Mouse (Mus musculus) cerebellum, adult 8-10 months (tissue): ENCODE data around the gene Mpg.
"Not testable (repeated sequence)": the region's sequence is repeated elsewhere in the genome, so short reads cannot be mapped to it uniquely, and the experiment has no call there.

Experiments
- DNase-seq: peaks from one replicate; pipeline ENCODE4 v3.0.0; 2022

Gene Mpg

DNA sequence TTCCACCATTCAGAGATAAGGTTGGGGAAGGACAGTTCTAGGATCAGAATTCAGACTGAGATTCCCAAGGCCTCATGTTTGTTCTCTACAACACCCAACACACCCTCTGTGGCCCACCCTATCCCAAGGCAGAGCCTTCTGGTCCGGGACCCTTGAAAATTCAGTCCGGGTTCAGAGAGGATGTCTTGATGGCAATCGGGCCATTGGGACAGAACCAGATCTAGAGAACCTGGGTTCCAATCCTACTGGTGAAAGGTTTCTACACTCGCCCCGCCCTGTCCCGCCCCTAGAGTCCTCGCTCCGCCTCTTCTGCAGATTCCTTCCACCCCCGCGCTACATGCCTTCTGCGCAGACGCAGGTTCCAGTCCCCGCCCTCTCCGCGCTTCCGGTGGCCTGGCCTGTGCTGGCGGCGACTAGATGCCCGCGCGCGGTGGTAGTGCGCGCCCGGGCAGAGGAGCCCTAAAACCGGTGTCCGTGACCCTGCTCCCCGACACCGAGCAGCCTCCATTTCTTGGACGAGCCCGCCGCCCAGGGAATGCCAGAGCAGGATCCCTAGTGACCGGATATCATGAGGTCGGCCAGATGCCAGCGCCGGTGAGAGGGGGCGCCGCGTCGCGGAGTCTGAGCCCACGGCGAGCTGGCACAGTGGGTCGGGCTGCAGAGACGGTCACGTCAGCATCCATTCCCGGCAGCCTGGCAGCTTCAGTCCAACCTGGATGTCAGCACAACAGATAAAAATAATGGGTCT is at the start of gene Mpg:
TSS of gene Mpg (plus strand) at position 382 of the 748 bp plus-strand sequence.
- DNase-seq = peak; percentile 88

DNA sequence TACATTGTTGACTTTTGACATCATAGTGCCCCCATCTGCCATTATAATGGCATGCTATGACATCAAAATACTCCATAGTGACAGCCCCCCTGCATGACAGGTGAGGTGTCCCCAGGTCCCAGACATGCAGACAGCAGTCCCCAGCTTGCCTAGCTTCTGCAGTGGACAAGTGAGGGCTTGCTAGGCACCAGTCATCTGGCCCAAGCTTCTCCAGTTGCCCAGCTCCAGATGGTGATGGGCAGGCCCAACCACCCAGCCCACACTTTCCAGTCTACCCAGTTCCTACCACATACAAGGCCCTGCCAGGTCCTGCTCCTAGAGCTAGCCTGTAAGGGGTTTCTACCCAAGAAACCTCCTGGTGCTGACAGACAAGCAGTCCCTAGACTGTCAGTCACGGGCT is 47.8 kb upstream of the Mpg start:
- DNase-seq = no peak

DNA sequence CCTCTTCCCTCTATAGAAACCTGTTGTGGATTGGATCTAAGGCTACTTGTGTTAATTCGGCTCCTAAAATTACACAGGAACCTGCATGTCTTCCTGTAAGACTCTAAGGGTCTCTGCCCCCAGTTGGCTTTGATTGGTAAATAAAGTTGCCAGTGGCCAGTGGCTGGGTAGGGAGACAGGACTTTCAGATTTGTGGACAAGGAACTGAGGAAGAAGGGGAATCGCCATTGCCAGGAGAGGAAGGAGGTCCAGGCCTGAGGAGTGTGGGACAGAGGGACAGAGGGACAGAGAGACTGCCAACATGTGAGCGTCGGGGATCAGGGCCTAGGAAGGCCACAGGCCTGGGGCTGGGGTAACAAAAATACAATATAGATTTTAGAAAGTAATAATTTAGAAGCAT is 45.1 kb upstream of the Mpg start:
- DNase-seq = no peak

DNA sequence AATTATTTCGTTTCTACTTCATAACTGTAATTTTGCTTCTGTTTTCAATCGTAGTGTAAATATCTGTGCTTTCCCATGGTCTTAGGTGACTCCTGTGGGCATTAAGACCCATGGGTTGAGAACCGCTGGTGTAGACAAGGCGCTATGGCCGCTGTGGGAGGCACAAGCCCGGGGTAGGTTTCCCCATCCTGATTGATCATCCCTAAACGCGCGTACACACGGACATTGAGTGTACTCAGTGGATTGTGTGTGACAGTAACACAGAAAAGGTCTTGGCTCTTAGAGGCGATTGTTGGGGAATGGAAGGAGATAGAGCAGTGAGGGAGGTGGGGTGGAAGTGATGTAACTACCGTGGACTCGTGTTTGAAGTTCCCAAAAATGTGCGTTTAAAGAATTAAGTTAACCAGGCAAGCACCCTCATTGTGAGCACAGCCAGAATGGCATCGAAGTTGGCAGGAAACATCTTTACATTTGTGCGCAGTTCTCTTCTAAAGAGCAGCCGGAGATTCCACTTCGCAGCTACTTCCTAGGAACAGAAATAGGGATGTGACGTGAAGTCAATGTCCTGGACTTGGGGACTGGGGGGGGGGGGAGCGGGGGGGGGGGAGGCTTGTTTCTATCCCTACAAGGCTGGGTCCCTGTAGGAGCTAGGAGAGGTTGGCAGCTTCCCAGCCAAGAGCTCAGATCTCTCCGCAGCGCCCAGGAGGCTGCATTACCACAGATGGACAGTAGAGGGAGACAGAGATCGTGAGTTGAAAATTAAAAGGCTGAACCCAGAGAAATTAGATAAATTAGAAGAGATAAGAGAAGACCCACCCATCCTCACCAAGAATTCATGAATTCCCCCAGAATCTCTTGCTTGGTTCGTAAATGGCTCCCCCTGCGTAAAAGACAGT is 44.1 kb upstream of the Mpg start:
- peak; percentile 92 for DNase-seq

DNA sequence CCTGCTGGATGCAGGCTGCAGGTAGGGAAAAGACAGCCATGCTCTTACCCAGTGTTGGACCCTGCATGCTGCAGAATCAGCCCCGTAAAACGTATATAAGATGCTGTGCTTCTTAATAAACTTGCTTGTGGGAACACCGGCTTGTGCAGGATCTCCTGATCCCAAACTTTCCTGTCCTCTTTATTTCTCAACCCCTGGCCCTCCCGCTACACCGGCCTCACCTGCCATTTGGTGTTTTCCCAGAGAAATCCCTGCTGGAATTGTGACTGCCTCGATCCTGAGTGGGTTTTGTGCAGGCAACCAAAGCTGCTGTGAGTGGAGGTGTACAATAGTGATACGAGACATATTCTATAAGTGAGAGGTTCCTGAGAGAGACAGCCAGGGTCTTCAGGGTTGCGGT is 41.8 kb upstream of the Mpg start:
- DNase-seq = no peak

DNA sequence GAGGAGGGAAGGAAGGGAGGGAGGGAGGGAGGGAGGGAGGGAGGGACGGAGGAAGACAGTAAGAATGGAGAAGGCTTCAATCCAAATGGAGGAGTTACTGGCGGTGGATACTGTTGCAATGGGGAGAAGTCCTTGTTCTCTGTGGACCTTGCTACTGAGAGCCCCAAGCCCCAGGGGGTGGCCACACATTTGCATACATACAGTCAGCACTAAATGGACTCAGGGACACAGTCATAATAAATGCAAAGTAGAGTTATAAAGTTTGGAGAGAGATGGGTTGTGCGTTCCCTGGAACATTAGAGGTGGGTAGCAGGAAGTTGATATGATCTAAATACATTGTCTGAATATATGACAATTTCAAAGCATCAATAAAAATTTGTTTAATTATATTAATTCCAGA is 40.3 kb upstream of the Mpg start:
- no peak for DNase-seq

DNA sequence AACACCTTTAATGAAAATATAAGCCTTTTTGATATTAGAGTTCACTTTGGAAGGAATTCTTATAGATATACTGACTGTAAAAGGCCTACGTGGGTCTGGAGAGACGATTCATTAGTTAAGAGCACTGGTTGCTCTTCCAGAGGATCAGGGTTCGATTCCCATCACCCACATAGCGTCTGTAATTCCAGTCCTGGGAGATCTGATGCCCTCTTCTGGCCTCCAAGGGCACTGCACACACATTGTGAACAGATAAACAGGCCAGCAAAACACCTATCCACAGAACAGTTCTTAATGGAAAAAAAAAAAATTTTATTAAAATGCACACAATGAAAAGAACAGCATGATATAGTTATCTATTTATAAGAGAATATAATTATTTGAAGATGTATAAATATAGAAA is 39.0 kb upstream of the Mpg start:
- DNase-seq = no peak

DNA sequence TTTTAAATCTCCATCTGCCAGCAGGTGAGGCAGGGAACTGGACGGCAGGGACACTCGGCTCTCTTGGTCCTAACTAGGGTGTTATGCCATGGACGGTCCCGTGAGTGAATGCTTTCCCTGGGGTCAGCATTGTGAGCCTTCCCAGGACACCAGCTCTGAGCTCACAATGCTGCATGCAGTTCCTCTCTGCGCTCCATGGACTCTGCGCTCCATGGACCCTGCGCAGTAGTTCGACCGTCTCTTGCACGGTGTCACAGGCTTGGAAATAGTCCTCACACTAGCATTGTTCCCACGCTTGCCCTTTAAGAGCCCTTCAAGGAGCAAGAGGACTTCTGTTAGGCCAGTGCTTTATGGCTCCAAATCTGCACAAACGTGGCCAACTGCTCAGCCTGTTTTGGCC is 37.4 kb upstream of the Mpg start:
- DNase-seq = no peak

DNA sequence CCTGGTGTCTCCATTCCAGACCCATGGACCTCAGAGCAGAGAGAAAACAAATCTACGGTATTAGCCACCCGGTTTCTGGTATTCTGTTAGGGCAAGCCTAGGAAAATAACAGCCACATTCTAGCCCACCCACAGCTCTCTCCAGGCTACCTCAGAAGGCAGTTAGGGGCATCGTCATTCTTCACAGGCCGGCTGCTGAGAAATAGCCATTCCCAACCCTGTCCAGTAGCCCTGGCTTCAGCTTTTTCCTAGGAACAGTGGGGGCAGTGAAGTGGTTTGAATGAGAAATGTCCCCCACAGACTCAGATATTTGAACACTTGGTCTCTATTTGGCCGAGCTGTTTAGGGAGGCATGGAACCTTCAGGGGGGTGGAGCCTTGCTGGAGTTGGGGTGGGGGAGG is 36.9 kb upstream of the Mpg start:
- no peak for DNase-seq

DNA sequence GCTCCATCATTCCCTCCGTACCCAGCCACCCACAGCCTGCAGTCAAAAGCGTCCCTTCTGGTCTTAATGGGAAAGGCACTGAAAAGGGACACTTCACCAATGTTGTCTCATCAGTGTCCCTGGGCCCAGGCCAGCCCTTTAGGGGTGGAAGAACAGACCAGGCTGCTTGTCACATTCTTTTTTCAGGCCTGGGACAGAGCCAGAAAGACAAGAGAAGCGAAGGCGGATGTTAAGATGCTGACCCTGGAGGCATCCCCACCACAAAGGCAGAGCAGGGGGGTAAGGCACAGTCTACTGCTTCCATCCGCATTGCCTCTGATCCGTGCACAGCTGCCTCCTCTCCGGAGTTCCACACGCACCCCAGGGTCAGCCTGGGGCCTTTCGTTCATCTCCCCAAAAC is 36.2 kb upstream of the Mpg start:
- no peak for DNase-seq

DNA sequence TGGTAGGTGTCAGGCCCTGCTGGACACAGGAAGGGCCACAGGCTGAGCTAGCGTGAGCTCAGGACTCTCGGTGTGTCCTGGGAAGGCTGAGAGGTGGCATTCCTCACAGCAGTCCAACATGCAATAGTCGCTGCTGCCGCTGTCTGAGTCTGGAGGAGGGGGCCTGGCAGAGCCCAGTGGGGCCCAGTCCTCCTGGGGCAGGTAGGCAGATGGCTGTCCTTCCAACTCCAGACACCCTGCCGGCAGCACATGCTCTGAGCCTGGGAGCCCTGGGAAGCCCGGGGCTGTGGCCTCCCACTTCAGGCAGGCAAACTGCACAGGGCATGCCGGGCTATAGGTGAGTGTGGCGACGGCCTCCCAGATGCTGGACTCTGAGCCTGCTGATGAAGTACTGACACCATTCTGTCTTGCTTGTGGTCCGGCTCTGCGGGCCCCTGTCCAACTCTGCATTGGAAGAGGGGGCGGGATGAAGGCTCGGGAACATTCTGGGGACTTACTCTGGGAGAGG is 35.6 kb upstream of the Mpg start:
- no peak for DNase-seq

DNA sequence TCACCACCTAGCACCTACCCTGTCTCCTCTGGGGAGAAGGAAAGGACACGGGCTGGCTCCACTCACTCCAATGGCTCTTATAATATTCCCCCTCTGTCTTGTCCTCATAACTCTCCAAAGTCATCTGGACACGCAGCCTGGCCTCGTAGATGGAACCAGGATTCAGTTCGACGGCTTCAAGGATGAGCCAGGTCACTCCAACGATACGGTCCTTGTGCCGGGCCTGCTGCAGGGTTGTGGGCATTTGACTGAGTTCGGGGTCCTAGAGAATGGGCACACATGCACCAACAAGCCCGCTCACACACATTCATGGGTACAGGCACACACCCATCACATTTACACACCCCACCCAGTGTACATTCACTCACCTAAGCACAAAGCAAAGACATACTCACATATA is 33.1 kb upstream of the Mpg start:
- no peak for DNase-seq

DNA sequence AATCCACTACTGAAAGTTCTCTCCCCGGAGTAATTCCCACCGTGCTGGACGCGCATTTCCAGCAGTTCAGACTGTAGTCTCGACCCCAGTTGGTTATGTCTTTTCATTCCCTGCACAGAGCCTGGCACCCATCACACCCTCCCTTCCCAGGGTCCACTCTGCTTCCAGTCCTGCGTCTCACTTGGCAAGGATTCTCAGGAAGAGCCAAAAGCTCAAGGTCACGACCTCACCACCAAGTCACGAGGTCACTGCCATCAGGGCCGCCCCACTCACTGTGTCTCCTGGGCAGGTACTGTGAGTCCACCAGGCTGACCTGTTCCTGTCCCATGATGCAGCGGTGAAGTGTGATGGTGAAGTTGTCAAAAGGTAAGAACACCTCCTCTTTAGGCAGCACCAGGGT is 32.2 kb upstream of the Mpg start:
- no peak for DNase-seq

DNA sequence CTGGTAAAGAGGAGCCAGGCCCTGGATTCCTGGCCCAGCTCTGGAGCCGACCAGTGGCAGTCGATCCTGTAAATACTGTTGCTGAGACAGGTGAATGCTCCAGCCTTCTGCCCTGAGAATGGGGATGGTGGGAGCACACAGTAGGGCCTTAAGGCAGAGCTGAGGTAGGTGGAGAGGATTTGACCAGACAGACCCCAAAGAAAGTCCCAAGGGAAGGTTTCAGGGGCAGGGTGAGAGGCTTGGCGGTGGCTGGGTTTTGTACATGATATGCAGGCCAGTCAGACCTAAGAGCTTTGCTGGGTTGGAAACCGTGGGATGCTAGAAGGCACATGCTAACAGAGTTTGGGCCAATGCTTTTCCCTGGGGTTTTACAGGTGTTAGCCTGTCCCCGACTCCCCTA is 31.7 kb upstream of the Mpg start:
- DNase-seq = no peak

DNA sequence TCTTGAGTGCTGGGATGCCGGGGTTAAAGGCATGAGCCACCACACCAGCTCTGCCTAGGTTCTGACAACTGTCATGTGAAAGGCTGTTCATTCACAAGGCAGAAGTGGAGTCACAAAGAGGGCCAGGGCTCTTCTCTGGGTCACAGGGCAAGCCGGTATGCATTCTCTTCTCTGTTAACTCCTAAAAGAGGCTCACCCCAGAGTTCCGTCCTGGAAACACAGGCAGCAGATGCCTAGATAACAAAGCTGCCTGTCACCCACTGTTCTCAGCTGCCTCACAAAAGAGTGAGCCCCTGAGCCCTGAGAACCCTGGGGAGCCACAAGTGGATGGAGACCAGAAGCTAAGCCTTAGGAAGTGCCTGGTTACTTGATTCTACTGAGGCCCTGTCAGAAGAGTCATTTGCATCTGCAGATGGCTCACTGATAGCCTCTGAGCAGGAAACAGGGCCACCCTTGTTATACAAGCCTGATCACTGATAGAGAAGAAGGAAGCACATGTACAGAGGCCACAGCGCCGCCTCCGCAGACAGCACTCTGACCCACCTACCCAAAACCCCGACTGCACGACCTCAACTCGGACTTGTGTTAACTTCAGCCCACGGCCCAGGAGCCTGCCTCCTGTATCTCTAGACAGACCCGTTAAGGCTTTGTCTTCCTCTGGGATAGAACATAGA is 30.3 kb upstream of the Mpg start:
- no peak for DNase-seq

DNA sequence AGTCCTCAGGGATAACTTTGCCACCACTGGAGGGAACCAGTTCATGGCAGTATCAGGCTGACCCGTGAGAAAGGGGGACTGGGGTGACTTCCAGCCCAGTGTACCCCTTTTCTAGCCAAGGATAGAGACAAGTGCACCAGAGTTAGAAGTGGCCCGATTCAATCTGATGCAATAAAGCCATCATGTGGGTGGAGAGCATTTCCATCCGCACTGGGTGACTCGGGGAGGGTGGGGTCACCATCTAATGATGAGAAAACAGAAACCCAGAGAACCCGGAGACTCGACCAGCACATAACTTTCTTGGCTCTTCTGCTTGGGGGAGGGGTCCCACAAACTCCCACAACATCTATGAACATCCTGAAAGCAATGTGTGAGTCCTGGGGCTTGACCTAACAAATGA is 29.6 kb upstream of the Mpg start:
- no peak for DNase-seq

DNA sequence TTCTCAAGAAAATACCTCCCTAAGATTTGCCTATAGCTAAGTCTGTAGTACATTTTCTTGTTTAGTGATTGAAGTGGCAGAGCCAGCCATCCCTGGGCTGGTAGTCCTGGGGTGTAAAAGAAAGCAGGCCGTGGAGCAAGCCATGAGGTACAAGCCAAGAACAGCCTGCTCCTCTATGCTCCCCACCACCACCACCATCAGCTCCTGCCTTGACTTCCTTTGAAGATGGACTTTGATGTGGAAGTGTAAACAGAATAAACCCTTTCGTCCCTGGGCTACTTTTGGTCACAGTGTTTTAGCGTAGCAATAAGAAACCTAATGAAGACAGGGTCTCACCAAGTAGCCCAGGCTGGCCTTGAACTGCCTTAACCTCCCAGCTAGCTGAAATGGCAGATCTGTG is 28.5 kb upstream of the Mpg start:
- DNase-seq = no peak

DNA sequence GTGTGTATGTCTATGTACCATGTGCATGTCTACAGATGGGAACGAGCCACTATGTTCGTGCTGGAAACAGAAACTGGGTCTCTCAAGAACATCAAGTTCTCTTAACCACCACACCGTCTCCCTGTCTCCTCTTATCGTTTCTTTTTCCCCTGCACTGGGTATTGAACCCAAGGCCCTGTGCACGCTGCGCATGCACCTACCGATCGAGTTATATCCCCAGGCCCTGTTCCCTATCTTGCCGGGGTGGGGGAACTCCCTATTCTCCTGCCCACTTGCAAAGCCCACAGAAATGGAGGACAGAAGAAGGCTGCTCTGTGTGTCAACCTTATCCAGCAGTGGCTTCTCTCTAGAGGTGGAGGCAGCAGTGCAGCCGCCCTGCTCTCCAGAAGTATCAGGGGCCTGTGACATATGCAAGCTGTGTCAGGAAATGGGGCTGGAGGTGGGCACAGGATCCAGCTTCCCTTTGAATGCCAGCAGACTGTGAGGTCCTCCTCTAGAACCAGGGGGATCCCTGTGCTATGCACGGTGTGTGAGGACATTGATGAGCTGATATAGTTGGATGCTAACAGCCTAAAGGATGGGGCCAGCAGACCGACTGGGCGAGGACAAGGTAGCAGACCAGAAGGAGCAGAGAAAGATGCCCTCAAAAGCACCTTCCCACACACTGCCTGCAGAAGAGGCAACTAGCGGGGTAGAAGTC is 27.9 kb upstream of the Mpg start:
- no peak for DNase-seq

DNA sequence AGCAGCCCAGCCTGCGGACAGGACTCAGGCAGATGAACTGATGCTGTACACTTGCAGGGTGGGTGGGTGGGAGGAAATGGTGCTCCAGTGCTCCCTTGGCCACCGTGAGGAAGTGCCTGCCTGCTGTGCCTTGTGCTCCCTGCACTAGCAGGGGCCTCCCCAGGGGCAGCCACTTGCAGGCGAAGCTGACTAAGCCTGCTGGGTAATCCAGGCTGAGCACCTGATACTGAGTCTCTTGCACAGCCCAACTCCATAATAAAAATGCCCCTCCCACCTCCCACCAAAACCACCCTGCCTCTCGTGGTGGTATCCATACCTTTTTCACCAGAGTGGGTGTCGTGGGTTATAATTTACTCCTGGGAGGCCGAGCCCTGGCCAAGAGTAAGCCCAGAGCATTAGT is 27.1 kb upstream of the Mpg start:
- no peak for DNase-seq

DNA sequence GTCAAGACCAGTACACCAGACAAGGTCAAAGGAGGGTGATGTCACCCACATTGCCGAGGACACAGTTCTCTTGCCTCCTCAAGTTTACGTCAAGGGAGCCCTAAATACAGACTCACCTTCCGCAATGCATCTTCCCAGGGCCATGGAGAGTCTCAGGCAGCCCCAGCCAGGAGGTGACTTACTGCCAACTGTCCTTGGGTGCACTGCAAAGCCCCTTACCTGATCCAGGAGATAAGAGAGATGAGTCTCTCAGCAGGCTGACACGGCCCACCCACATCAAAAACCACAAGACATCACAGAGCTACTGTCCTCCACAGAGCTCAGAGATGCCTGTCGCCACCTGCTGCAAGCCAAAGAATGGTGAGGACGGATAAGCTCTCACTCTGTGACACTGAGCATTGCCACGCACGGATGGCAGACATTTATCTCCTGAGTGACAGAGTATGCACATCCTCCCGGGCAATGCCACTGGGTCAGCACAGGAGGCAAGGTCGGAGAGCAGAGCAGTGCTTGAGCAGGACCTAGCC is 26.2 kb upstream of the Mpg start, which contains the start of gene Il9r:
TSS of gene Il9r (minus strand) at position 205 of the 527 bp plus-strand sequence.
- DNase-seq = no peak

DNA sequence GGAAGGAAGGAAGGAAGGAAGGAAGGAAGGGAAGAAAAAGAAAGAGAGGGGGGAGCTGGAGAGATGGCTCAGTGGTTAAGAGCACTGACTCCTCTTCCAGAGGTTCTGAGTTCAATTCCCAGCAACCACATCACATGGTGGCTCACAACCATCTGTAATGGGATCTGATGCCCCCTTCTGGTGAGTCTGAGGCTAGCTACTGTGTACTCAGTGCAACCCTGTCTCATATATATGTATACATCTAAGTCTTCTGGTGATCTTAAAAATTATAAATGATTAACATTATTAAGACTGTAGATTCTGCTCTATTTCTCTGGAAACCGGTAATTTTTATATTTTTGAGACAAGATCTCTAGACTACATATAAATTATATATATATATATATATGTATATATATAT is 25.3 kb upstream of the Mpg start:
- DNase-seq = not testable (repeated sequence)

DNA sequence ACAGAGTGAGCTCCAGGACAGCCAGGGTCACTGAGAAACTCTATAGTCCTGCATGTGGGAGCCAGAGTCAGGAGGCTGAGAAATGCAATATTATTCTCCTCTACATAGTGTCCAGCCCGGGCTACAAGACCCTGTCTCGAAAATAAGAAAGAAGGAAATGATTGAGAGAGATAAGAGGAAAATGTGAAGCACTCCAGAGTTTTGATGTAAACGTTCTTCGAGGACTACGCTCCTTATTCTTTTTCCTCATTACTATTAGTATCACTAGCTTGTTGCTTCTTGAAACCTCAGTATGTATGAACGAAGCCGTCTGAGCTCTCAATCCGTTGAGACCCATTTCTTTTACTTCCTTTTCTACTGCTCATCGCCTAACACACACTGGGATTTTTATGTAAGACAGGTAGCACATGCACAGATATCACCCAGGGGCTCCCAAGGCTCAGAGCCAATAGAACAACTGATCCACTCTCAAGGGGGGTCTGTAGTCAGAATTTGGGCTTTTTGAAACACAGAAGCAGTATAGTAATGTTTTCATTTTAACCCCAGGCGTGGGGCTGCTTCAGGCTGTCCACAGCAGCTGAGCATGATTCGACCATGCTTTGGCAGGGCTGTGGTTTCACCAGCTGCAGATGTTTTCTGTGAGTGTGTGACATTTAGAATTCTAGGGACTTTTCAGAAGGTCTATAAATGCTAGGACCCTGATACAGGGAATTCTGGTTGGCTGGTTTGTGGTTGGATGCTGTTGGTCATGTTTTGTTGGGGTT is 24.2 kb upstream of the Mpg start:
- no peak for DNase-seq
